Mouse (Mus musculus) heart, embryonic 12.5 days (tissue): ENCODE data around the gene Utp6. TPM values are rescaled to one million over a fixed set of nuclear protein-coding genes. Genes with fewer than 3 reads are reported as not detected.
"Not testable (repeated sequence)": the region's sequence is repeated elsewhere in the genome, so short reads cannot be mapped to it uniquely, and the experiment has no call there.

Source experiments
- ATAC-seq: fragments of 200-750 bp; cut with Nextera tagmentation; 2 replicates; pipeline ENCODE4 v1.8.0; 2017; ENCODE audit warnings: moderate TSS enrichment, moderate library complexity; ENCODE audit not compliant: insufficient number of reproducible peaks, low FRiP score
- H3K27ac ChIP-seq: fragments of 300-500 bp; sonication (generic); 2 replicates; pipeline ENCODE4 v1.5.1; 2016; ENCODE audit warnings: mild to moderate bottlenecking, moderate library complexity; ENCODE audit not compliant: poor library complexity, severe bottlenecking
- H3K27me3 ChIP-seq: fragments of 300-500 bp; sonication (generic); replicated peaks from 2 replicates; pipeline ENCODE4 v1.6.1; 2016; ENCODE audit warnings: mild to moderate bottlenecking, moderate library complexity
- H3K36me3 ChIP-seq: fragments of 300-500 bp; sonication (generic); 2 replicates; pipeline ENCODE4 v1.6.1; 2016; ENCODE audit warnings: mild to moderate bottlenecking, moderate library complexity
- H3K4me1 ChIP-seq: fragments of 300-500 bp; sonication (generic); replicated peaks from 2 replicates; pipeline ENCODE4 v1.6.1; 2016; ENCODE audit warnings: mild to moderate bottlenecking
- H3K4me2 ChIP-seq: fragments of 300-500 bp; sonication (generic); 2 replicates; pipeline ENCODE4 v1.6.1; 2016; ENCODE audit warnings: mild to moderate bottlenecking, moderate library complexity
- H3K4me3 ChIP-seq: fragments of 300-500 bp; sonication (generic); 2 replicates; pipeline ENCODE4 v1.5.1; 2016; ENCODE audit warnings: mild to moderate bottlenecking
- H3K9ac ChIP-seq: fragments of 300-500 bp; sonication (generic); 2 replicates; pipeline ENCODE4 v1.6.1; 2016; ENCODE audit warnings: mild to moderate bottlenecking, moderate library complexity
- H3K9me3 ChIP-seq: fragments of 300-500 bp; sonication (generic); replicated peaks from 2 replicates; pipeline ENCODE4 v1.6.1; 2016; ENCODE audit warnings: mild to moderate bottlenecking, moderate library complexity
- WGBS: fragments of 180-500 bp; shearing (Covaris S2); methylation state at CpG from one replicate; pipeline ENCODE4 v1.1.7; 2016; 5-methylcytosine and 5-hydroxymethylcytosine counted together
- polyA plus RNA-seq: library from polyadenylated mRNA; unstranded; fragments of >200 nt; fragmentation: Nextera tagmentation; extraction: Ambion mirVana; gene quantifications from 2 replicates; pipeline ENCODE4 v1.2.1, GENCODE M21; 2016

Utp6 gene
- polyA plus RNA-seq: 39.1 and 40.2 TPM in 2 replicates

DNA sequence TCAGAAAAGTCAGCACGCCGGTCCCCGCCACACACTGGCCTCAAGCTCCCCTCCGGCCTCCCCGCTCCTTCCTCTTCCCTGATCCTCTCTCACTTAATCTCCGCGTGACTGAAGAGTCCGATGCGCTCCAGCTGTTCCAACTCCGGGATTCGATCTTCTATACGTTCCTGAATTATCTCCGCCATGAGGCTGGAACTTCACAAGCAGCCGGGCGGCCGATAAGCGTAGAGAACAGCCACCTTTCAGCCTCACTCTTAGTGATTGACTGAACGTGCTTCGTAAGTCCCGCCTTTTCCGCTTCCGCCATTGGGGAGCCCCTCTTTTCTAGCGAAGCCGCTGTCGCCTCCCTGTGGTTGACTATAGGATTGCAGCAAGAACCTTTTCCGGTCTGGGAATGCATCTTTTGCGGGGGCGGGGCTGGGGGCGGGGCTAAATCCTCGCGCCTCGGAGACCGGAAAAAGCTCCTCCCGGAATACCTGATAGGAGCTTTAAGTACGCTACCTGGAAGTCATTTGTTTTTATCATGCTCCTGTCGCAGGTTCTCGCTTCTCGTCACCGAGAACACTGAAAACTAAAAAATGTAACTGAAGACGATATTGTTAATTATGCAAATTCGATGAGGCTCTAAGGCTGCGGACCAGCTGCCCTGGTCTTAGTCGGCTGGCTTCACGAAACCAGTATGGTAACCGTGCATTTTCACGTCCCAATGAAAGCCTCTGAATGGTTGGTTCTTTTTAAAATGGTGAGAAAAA is at the start of gene Utp6:
Gene Utp6 (minus strand): TSS at position 266 of the 752 bp plus-strand sequence.
- whole genome bisulfite sequencing: under 1% methylated on average over 46 of the region's 46 CpGs
- no peaks in the 10 kb centered on the region for H3K9me3 ChIP-seq
- H3K4me3 ChIP-seq: peak within 1 kb of the TSS; percentile 76
- H3K27ac ChIP-seq: peak within 1 kb of the TSS; percentile 58; the same call in 1 of the 2 replicates
- peak; percentile 93 for ATAC-seq
- H3K4me2 ChIP-seq: peak within 1 kb of the TSS; percentile 68
- peaks cover 23% of the 10 kb centered on the region for H3K36me3 ChIP-seq
- peaks cover 5% of the 10 kb centered on the region for H3K4me1 ChIP-seq
- H3K27me3 ChIP-seq: no peaks in the 10 kb centered on the region
- H3K9ac ChIP-seq: peak within 1 kb of the TSS; percentile 80

DNA sequence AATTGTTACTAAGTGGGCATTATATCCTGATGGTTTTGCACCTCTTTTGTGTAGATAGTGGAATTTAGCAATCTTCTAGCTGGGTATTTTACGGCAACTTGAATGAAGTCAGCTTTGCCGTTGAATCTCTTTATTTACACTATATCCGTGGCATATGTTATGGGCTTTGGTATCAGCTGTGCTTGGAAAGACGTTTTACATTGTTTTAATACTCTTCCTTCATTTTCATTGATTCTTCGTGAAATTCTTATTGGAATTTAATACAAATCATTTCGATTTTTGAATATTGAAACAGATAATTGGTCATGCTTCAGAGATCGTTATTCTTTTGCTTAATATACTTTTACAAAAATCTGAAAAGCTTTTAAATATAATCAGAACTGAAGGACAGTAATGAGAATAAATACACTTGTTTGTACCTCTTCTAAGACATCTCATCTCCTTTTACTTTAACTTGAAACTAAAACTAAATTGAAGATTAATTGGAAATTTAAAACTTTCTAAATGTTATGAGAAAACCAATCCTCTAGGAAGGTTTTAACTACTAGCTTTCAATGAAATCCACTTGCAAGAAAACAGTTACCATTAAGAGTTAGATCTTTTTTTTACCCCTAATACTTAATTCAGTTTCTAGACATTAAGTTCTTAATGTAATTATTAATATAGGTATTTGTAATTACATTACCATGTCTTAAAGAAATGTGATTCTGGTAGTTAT is 32.2 kb upstream of the Utp6 start:
- no peaks in the 10 kb centered on the region for H3K27me3 ChIP-seq
- no peak overlapping the region for H3K27ac ChIP-seq
- WGBS: 4% methylated on average over 7 of the region's 7 CpGs
- H3K4me2 ChIP-seq: peak overlapping the region; percentile 64
- H3K4me3 ChIP-seq: peak overlapping the region; percentile 83
- ATAC-seq: no peak
- H3K9me3 ChIP-seq: no peaks in the 10 kb centered on the region
- H3K4me1 ChIP-seq: 0 out of 2 replicates have a peak, but pooled peaks cover 2% of the 10 kb centered on the region
- peak overlapping the region; percentile 91 for H3K9ac ChIP-seq
- peaks cover 10% of the 10 kb centered on the region for H3K36me3 ChIP-seq

DNA sequence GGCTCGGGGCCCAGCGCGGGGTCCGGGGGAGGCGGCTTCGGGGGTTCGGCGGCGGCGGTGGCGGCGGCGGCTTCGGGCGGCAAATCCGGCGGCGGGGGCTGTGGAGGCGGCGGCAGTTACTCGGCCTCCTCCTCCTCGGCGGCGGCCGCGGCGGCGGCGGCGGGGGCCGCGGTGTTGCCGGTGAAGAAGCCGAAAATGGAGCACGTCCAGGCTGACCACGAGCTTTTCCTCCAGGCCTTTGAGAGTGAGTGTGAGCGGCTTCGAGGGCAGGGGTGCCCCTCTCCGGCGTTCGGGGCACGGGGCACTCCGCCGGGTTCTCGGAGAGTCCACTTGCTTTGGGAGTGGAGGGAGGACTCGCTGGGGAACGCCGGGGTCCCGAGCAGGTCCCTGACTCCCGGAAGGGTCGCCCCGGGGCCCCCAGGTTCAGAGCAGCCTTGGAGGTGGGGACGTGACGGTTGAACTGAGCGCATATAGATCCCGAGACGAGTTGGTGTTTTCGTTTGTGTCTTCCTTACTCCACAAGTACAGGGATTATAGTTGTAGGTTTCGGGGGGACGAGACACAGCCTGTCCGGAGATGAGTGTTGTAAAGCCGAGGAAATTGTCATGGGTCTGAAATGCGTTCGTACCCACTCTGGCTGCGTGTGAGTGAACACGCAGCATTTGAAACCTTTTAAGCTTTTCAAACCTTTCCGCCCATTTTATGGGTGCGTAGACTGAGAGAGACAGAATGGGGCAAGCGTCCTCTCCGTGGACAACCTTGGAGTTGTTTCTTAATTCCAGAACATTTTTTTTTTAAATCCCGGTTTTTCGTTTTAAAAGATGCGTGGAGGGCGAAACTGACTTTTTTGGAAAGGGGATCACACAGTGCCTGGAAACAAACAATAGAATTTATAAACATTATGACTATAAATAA is 31.4 kb upstream of the Utp6 start:
- Histone ChIP-seq H3K36me3 (peaks cover 8% of the 10 kb centered on the region), H3K27ac (peak overlapping the region; percentile 100), H3K4me1 (0 out of 2 replicates have a peak, but pooled peaks cover 2% of the 10 kb centered on the region), H3K4me2 (peak overlapping the region; percentile 64), H3K9ac (peak overlapping the region; percentile 91), H3K4me3 (peak overlapping the region; percentile 83), H3K9me3 (no peaks in the 10 kb centered on the region), H3K27me3 (no peaks in the 10 kb centered on the region)
- ATAC-seq: peak; percentile 7; the same call in 1 of the 2 replicates
- WGBS: under 1% methylated on average over 74 of the region's 74 CpGs

DNA sequence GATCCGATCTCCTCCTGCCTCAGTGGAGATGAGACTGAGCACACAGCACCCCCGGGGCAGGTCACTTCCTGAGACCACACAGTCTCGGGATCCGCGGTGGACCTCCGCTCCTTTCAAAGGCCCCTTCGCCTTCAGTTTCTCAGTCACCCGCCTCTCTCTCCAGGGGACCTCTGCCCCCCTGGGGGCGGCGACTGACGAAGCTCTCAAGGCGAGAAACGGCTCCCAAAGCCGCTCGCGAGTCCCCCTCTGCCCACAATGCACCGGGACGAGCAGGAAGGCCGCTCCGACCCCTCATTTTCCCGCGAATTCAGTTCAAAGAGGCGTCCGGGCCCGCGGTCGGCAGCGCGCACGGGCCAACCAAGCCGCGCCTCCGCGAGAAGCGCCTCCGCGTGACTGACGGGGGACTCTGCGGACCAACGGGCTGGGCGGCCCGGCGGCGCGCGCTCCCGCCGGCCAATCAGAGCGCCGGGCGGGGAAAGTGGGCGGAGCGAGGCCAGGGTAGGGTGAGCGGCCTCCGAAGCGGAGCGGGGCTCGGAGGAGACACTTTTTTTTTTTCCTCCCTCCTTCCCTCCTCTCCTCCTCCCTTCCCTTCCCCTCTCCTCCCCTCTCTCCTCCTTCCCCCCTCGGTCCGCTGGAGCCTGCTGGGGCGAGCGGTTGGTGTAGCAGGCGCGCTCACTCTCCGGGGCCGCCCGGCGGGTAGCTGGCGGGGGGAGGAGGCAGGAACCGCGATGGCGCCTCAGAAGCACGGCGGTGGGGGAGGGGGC is 30.6 kb upstream of the Utp6 start, which contains the start of gene Suz12:
Gene Suz12 (plus strand): TSS at position 515 of the 764 bp plus-strand sequence.
- Histone ChIP-seq H3K27me3 (no peaks in the 10 kb centered on the region), H3K4me3 (peak within 1 kb of the TSS; percentile 83), H3K36me3 (peaks cover 8% of the 10 kb centered on the region), H3K4me2 (peak within 1 kb of the TSS; percentile 84), H3K4me1 (0 out of 2 replicates have a peak, but pooled peaks cover 2% of the 10 kb centered on the region), H3K9me3 (no peaks in the 10 kb centered on the region), H3K27ac (peak within 1 kb of the TSS; percentile 100), H3K9ac (peak within 1 kb of the TSS; percentile 91)
- under 1% methylated on average over 63 of the region's 74 CpGs for WGBS
- ATAC-seq: peak; percentile 98

DNA sequence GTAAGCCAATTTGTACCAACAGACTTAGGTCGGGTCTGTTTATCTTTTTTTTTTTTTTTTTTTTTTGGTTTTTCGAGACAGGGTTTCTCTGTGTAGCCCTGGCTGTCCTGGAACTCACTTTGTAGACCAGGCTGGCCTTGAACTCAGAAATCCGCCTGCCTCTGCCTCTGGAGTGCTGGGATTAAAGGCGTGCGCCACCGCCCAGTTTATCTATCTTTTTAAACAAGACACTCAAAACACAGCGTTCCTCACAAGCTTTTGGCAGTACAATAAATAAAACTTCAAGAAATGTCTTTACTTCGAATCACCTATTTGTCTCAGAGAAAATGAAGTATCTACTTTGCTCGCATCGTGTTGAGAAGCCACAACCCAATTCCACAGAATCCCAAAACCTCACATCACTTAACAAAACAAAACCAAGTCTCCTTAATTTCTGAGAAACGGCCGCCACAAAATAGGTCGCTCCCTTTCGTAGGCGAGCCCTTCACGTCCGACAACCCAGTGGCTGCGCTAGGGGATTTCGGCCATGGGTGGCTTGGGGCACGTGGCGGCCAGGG is 29.9 kb upstream of the Utp6 start:
- Histone ChIP-seq H3K27me3 (no peaks in the 10 kb centered on the region), H3K4me1 (0 out of 2 replicates have a peak, but pooled peaks cover 2% of the 10 kb centered on the region), H3K9ac (peak overlapping the region; percentile 73), H3K9me3 (no peaks in the 10 kb centered on the region), H3K36me3 (peaks cover 5% of the 10 kb centered on the region; the same call in 1 of the 2 replicates), H3K4me2 (peak overlapping the region; percentile 84), H3K27ac (peak overlapping the region; percentile 100), H3K4me3 (peak overlapping the region; percentile 83)
- 24% methylated on average over 21 of the region's 21 CpGs for WGBS
- peak; percentile 22; the same call in 1 of the 2 replicates for ATAC-seq

DNA sequence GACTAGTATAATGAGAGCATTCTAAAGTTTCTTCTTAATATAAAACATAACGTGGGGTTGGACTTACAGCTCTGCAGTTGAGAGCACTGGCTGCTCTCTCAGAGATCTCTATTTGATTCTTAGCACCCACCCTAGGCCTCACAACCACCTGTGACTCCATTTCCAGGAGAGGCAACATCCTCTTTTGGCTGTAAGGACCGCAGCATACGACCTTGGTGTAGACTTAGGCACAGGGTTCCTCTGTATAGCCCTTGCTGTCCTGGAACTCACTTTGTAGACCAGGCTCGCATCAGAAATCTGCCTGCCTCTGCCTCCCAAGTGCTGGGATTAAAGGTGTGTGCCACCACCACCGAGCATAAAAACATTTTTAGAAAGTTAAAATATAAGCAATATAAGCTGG is 29.4 kb upstream of the Utp6 start:
- Histone ChIP-seq H3K4me3 (no peak overlapping the region), H3K4me2 (no peak overlapping the region), H3K27me3 (no peaks in the 10 kb centered on the region), H3K27ac (no peak overlapping the region), H3K9ac (no peak overlapping the region), H3K4me1 (0 out of 2 replicates have a peak, but pooled peaks cover 2% of the 10 kb centered on the region), H3K9me3 (no peaks in the 10 kb centered on the region), H3K36me3 (peaks cover 3% of the 10 kb centered on the region; the same call in 1 of the 2 replicates)
- no peak for ATAC-seq
- WGBS: 87% methylated on average over 5 of the region's 5 CpGs

DNA sequence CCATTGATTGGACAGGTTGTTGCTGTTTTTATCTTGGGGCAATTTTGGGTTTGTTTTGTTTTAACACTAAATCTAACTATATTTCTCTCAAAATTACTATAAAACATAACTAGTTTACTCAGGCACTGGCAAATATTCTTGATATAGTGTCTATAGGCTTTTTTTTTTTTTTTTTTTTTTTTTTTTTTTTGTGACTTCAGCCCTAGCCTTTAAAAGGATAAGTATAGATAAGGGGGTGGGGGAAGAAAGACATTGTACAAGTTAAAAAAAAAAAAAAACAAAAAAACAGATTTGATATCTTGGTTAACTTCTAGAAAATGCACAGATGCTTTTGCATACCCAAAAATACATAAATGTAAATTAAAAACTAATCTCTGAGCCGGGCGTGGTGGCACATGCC is 27.9 kb upstream of the Utp6 start:
- H3K36me3 ChIP-seq: no peaks in the 10 kb centered on the region
- ATAC-seq: no peak
- H3K4me2 ChIP-seq: no peak overlapping the region
- H3K27me3 ChIP-seq: no peaks in the 10 kb centered on the region
- no peak overlapping the region for H3K9ac ChIP-seq
- WGBS: 87% methylated on average over 2 of the region's 2 CpGs
- H3K4me1 ChIP-seq: 0 out of 2 replicates have a peak, but pooled peaks cover under 1% of the 10 kb centered on the region
- no peak overlapping the region for H3K4me3 ChIP-seq
- no peak overlapping the region for H3K27ac ChIP-seq
- H3K9me3 ChIP-seq: no peaks in the 10 kb centered on the region

DNA sequence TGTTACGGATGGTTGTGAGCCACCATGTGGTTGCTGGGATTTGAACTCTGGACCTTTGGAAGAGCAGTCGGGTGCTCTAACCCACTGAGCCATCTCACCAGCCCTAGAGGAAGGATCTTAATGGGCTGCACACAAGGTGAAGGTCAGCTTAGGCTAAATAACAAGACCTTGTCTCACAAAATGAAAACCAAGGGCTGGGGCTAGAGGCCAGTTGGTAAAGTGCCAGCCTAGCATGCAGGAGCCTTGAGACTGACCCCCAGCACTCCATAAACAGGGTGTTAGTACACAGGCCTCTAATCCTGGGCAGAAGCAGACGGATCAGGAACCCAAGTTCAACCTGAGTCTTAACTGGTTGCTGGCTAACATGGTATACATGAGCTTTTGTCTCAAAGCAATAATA is 25.7 kb upstream of the Utp6 start:
- Histone ChIP-seq H3K4me2 (no peak overlapping the region), H3K4me3 (no peak overlapping the region), H3K9ac (no peak overlapping the region), H3K9me3 (no peaks in the 10 kb centered on the region), H3K27ac (no peak overlapping the region), H3K36me3 (no peaks in the 10 kb centered on the region), H3K27me3 (no peaks in the 10 kb centered on the region), H3K4me1 (no peaks in the 10 kb centered on the region)
- no peak for ATAC-seq
- WGBS: 89% methylated on average over 3 of the region's 3 CpGs

DNA sequence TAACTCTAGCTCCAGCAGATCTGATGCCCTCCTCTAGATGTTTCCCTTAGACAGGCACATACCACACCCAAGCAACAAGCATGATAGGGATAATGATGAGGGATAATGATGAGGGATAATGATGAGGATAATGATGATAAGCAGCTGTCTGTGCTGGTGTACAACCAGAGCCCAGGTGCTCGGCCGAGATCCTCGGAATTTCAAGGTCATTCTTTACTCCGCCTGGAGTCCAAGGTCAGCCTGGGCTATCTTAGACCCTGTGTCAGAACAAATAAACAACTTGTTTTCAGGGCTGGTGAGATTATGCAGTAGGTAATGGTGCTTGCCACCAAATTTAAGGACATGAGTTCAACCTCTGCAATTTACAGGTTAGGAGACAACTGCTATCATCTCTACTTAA is 24.7 kb upstream of the Utp6 start:
- Histone ChIP-seq H3K4me2 (no peak overlapping the region), H3K36me3 (no peaks in the 10 kb centered on the region), H3K27me3 (no peaks in the 10 kb centered on the region), H3K9me3 (no peaks in the 10 kb centered on the region), H3K4me3 (no peak overlapping the region), H3K27ac (no peak overlapping the region), H3K9ac (no peak overlapping the region), H3K4me1 (no peaks in the 10 kb centered on the region)
- ATAC-seq: no peak
- WGBS: 74% methylated on average over 4 of the region's 4 CpGs

DNA sequence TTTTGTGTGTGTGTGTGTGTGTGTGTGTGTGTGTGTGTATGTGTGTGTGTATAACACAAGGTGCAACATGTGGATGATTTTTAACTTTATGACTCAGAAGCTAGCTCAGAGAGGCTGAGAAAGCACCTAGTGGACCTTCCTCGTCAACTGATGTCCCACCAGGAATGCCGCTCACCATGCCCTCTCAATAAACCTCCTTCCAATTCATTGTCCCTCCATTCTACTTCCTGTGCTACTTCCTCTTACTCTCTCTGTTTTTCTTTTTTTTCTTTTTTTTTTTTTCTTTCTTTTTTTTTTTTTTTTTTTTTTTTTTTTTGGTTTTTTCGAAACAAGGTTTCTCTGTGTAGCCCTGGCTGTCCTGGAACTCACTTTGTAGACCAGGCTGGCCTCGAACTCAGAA is 15.6 kb upstream of the Utp6 start:
- not testable (repeated sequence) for H3K27me3 ChIP-seq, H3K36me3 ChIP-seq, ATAC-seq, H3K4me3 ChIP-seq, H3K4me2 ChIP-seq, H3K4me1 ChIP-seq, H3K27ac ChIP-seq, H3K9ac ChIP-seq, H3K9me3 ChIP-seq
- 79% methylated on average over 4 of the region's 4 CpGs for WGBS
